In genomic region chr11:94314098-94314652, GRCm38 (mm10) we compare ENCODE assay signal across 30 mouse cellular contexts. TPM values are rescaled to one million over a fixed set of nuclear protein-coding genes. Genes with fewer than 3 reads are reported as not detected.
DNase-seq lines count a peak whose midpoint lies in the region; ATAC-seq and TF ChIP-seq lines count a peak whose summit lies in the region.
"Had no signal": no experiment of that assay in that cellular context is flagged by ENCODE, and none has a peak within 500 bp of the region (broad histone marks: within the 10 kb centered on the region; RNA-seq: fewer than 3 reads in every experiment).

No protein-coding gene starts in this region.

- no peak for TF ChIP-seq CTCF in heart, adult 2 months (IDR thresholded peaks at IDR 0.05)

- intact Hi-C loops in heart, adult 2 months (cut with DNase I), result no loop called here

- peaks cover 53% of the 10 kb centered on the region for H3K4me1 ChIP-seq in heart, embryonic 12.5 days (replicated peaks)
- H3K4me1 ChIP-seq in heart, adult 2 months (ENCODE audit: control insufficient read depth, insufficient read depth, low read length), result peaks cover 11% of the 10 kb centered on the region
- peaks cover 56% of the 10 kb centered on the region for H3K4me1 ChIP-seq in liver, embryonic 11.5 days (replicated peaks; ENCODE audit: control insufficient read depth, insufficient read depth, low read length)
- H3K4me1 ChIP-seq in liver, embryonic 13.5 days (replicated peaks), result peaks cover 83% of the 10 kb centered on the region

- no peaks in the 10 kb centered on the region for H3K27me3 ChIP-seq in heart, embryonic 12.5 days (replicated peaks)
- no peaks in the 10 kb centered on the region for H3K27me3 ChIP-seq in heart, adult 2 months (ENCODE audit: control insufficient read depth, insufficient read depth, low read length)
- H3K27me3 ChIP-seq in liver, embryonic 11.5 days (replicated peaks; ENCODE audit: control insufficient read depth, insufficient read depth, low read length), result no peaks in the 10 kb centered on the region
- H3K27me3 ChIP-seq in liver, embryonic 13.5 days, result no peaks in the 10 kb centered on the region
- H3K27me3 ChIP-seq: embryonic facial prominence, embryonic 12.5 days; kidney, embryonic 15.5 days; limb, embryonic 13.5 days; lung, embryonic 15.5 days; midbrain, embryonic 13.5 days; neural tube, embryonic 12.5 days; Patski had no signal

- no peak for TF ChIP-seq EP300 in heart, adult 2 months (IDR thresholded peaks at IDR 0.05; ENCODE audit: insufficient read depth, low read depth, low read length)

- ATAC-seq in heart, embryonic 12.5 days (ENCODE audit: insufficient number of reproducible peaks, low FRiP score), result no peak
- ATAC-seq in liver, embryonic 11.5 days (replicated peaks; ENCODE audit: low FRiP score), result peak; percentile 44
- ATAC-seq in liver, embryonic 13.5 days (ENCODE audit: low read depth), result peak; percentile 22; the same call in 1 of the 2 replicates
- ATAC-seq in megakaryocyte-erythroid progenitor cell, adult 5-6 weeks (replicated peaks; ENCODE audit: low FRiP score, low TSS enrichment, poor library complexity, severe bottlenecking), result peak; percentile 56
- ATAC-seq: CD4-positive, CD25-positive, alpha-beta regulatory T cell, adult 4 months; forebrain, postnatal 0 days; intestine, postnatal 0 days; midbrain, embryonic 13.5 days; Patski had no signal

- H3K4me3 ChIP-seq in heart, embryonic 12.5 days, result no peak overlapping the region
- no peak overlapping the region for H3K4me3 ChIP-seq in heart, adult 2 months
- no peak overlapping the region for H3K4me3 ChIP-seq in liver, embryonic 11.5 days (ENCODE audit: low read depth, low read length)
- H3K4me3 ChIP-seq in liver, embryonic 13.5 days (replicated peaks), result no peak overlapping the region
- H3K4me3 ChIP-seq: embryonic facial prominence, embryonic 12.5 days; kidney, embryonic 15.5 days; limb, embryonic 13.5 days; lung, embryonic 15.5 days; midbrain, embryonic 13.5 days; neural tube, embryonic 12.5 days had no signal

- no peak overlapping the region for H3K9ac ChIP-seq in heart, embryonic 12.5 days
- no peak overlapping the region for H3K9ac ChIP-seq in heart, adult 2 months (ENCODE audit: low read depth, low read length)
- H3K9ac ChIP-seq in liver, embryonic 11.5 days (ENCODE audit: low read depth, low read length), result no peak overlapping the region
- peak overlapping the region; percentile 42 for H3K9ac ChIP-seq in liver, embryonic 13.5 days
- H3K9ac ChIP-seq: embryonic facial prominence, embryonic 12.5 days; forebrain, postnatal 0 days; kidney, embryonic 15.5 days; limb, embryonic 13.5 days; lung, embryonic 15.5 days; midbrain, embryonic 13.5 days; neural tube, embryonic 12.5 days had no signal

- WGBS in heart, embryonic 12.5 days, result 28% methylated on average over 2 of the region's 2 CpGs
- 42% methylated on average over 2 of the region's 2 CpGs for WGBS in heart, adult 2 months
- WGBS in liver, embryonic 11.5 days, result 47% methylated on average over 2 of the region's 2 CpGs
- WGBS in liver, embryonic 13.5 days (ENCODE audit: insufficient replicate concordance), result 21% methylated on average over 2 of the region's 2 CpGs

- no peaks in the 10 kb centered on the region for H3K9me3 ChIP-seq in heart, embryonic 12.5 days (replicated peaks)
- H3K9me3 ChIP-seq in liver, embryonic 11.5 days (ENCODE audit: control insufficient read depth, low read length), result no peaks in the 10 kb centered on the region
- H3K9me3 ChIP-seq in liver, embryonic 13.5 days (replicated peaks), result no peaks in the 10 kb centered on the region
- H3K9me3 ChIP-seq: embryonic facial prominence, embryonic 12.5 days; kidney, embryonic 15.5 days; limb, embryonic 13.5 days; lung, embryonic 15.5 days; midbrain, embryonic 13.5 days; neural tube, embryonic 12.5 days had no signal

- H3K4me2 ChIP-seq in heart, embryonic 12.5 days, result peak overlapping the region; percentile 3; the same call in 1 of the 2 replicates
- peak overlapping the region; percentile 46 for H3K4me2 ChIP-seq in liver, embryonic 11.5 days
- peak overlapping the region; percentile 34 for H3K4me2 ChIP-seq in liver, embryonic 13.5 days
- H3K4me2 ChIP-seq: embryonic facial prominence, embryonic 12.5 days; kidney, embryonic 15.5 days; limb, embryonic 13.5 days; lung, embryonic 15.5 days; midbrain, embryonic 13.5 days; neural tube, embryonic 12.5 days had no signal

- no peak for DNase-seq in heart, adult 2 months
- no peak for DNase-seq in liver, embryonic 11.5 days (ENCODE audit: low spot score)
- no peak for DNase-seq in liver
- DNase-seq in liver, embryonic 13.5 days, result no peak
- no peak for DNase-seq in right cerebral cortex, postnatal 10 days (ENCODE audit: low spot score in 2 of 2)
- DNase-seq in neural tube, embryonic 10.5 days (ENCODE audit: extremely low spot score, low spot score), result no peak
- DNase-seq: adrenal gland, adult 2 months; cerebellum, adult 11 months; cerebellum, postnatal 10 days; forebrain, postnatal 0 days; gastrocnemius, postnatal 36 days; kidney, postnatal 36 days; right cerebral cortex, postnatal 25 days; thymus, postnatal 25 days had no signal

- H3K27ac ChIP-seq in heart, embryonic 12.5 days (ENCODE audit: poor library complexity, severe bottlenecking), result peak overlapping the region; percentile 57
- H3K27ac ChIP-seq in heart, adult 2 months, result no peak overlapping the region
- peak overlapping the region; percentile 26; the same call in 1 of the 2 replicates for H3K27ac ChIP-seq in liver, embryonic 11.5 days (ENCODE audit: low read depth, low read length)
- peak overlapping the region; percentile 66 for H3K27ac ChIP-seq in liver, embryonic 13.5 days
- H3K27ac ChIP-seq: embryonic facial prominence, embryonic 12.5 days; kidney, embryonic 15.5 days; limb, embryonic 13.5 days; lung, embryonic 15.5 days; macrophage; midbrain, embryonic 13.5 days; neural tube, embryonic 12.5 days had no signal

- peaks cover 12% of the 10 kb centered on the region for H3K36me3 ChIP-seq in heart, embryonic 12.5 days
- H3K36me3 ChIP-seq in heart, adult 2 months (ENCODE audit: control insufficient read depth, insufficient read depth, low read length), result peaks cover 70% of the 10 kb centered on the region
- no peaks in the 10 kb centered on the region for H3K36me3 ChIP-seq in liver, embryonic 11.5 days (ENCODE audit: control insufficient read depth, insufficient read depth, low read length)
- H3K36me3 ChIP-seq in liver, embryonic 13.5 days, result peaks cover 16% of the 10 kb centered on the region
- H3K36me3 ChIP-seq: midbrain, embryonic 13.5 days; neural tube, embryonic 12.5 days had no signal

- no peak for TF ChIP-seq POLR2A in heart, adult 2 months (IDR thresholded peaks at IDR 0.05; ENCODE audit: insufficient read depth, low read depth, low read length)

- peaks cover 16% of the 10 kb centered on the region for H3K79me2 ChIP-seq in heart, adult 2 months (replicated peaks; ENCODE audit: control insufficient read depth, insufficient read depth, low read length)

RNA-seq across cellular contexts. Expression of gene Luc7l3, which starts 7.6 kb away (rescaled TPM):
- polyA plus RNA-seq in heart, embryonic 12.5 days (2016; fragmentation: Nextera tagmentation; extraction: Ambion mirVana), result 82.0 and 84.6 TPM in 2 replicates
- total RNA-seq in heart, adult 2 months (2021), result 10 to 100 TPM; 32.1 to 36.0 TPM
- 8.1 and 17.2 TPM in 2 replicates for polyA plus RNA-seq in heart, adult 2 months (2012; rRNA removed)
- 90.6 and 97.6 TPM in 2 replicates for polyA plus RNA-seq in liver, embryonic 11.5 days (2014; fragmentation: Nextera tagmentation; extraction: Ambion mirVana)
- polyA plus RNA-seq in liver, embryonic 13.5 days (2015; fragmentation: Nextera tagmentation; extraction: Ambion mirVana), result 53.4 and 68.8 TPM in 2 replicates
- 184 and 223 TPM in 2 replicates for total RNA-seq in megakaryocyte-erythroid progenitor cell, adult 5-6 weeks (2014; fragmentation: Nextera tagmentation)
- total RNA-seq in megakaryocyte-erythroid progenitor cell, adult 5-6 weeks (2017), result 419 and 570 TPM in 2 replicates

RNA-seq across cellular contexts. Expression of gene Ankrd40, which starts 13.6 kb away (rescaled TPM):
- 54.2 and 54.6 TPM in 2 replicates for polyA plus RNA-seq in heart, embryonic 12.5 days (2016; fragmentation: Nextera tagmentation; extraction: Ambion mirVana)
- total RNA-seq in heart, adult 2 months (2021), result 100 to 1,000 TPM; 254 to 285 TPM
- 287 and 346 TPM in 2 replicates for polyA plus RNA-seq in heart, adult 2 months (2012; rRNA removed)
- 12.7 and 13.2 TPM in 2 replicates for polyA plus RNA-seq in liver, embryonic 11.5 days (2014; fragmentation: Nextera tagmentation; extraction: Ambion mirVana)
- polyA plus RNA-seq in liver, embryonic 13.5 days (2015; fragmentation: Nextera tagmentation; extraction: Ambion mirVana), result 5.2 and 5.5 TPM in 2 replicates
- total RNA-seq in megakaryocyte-erythroid progenitor cell, adult 5-6 weeks (2014; fragmentation: Nextera tagmentation), result 19.9 and 20.9 TPM in 2 replicates
- 41.5 and 44.8 TPM in 2 replicates for total RNA-seq in megakaryocyte-erythroid progenitor cell, adult 5-6 weeks (2017)

RNA-seq across cellular contexts. Expression of gene Gm21885, which starts 32.5 kb away (rescaled TPM):
- 0.35 TPM in 1 of 2 replicates, not detected in the other for polyA plus RNA-seq in heart, embryonic 12.5 days (2016; fragmentation: Nextera tagmentation; extraction: Ambion mirVana)
- under 1 TPM; 0.30 to 0.44 TPM for total RNA-seq in heart, adult 2 months (2021)
- not detected in 2 replicates for polyA plus RNA-seq in heart, adult 2 months (2012; rRNA removed)
- 0.40 TPM in 1 of 2 replicates, not detected in the other for polyA plus RNA-seq in liver, embryonic 11.5 days (2014; fragmentation: Nextera tagmentation; extraction: Ambion mirVana)
- polyA plus RNA-seq in liver, embryonic 13.5 days (2015; fragmentation: Nextera tagmentation; extraction: Ambion mirVana), result not detected in 2 replicates
- not detected in 2 replicates for total RNA-seq in megakaryocyte-erythroid progenitor cell, adult 5-6 weeks (2014; fragmentation: Nextera tagmentation)
- total RNA-seq in megakaryocyte-erythroid progenitor cell, adult 5-6 weeks (2017), result not detected in 2 replicates
- total RNA-seq: adrenal gland, adult 2 months; adrenal gland, postnatal 4 days; forebrain, postnatal 0 days; gastrocnemius, postnatal 36 days; left cerebral cortex, postnatal 14 days; monocyte, adult 5-6 weeks had no signal
- polyA plus RNA-seq: adrenal gland, adult 2 months; embryonic facial prominence, embryonic 12.5 days; forebrain, postnatal 0 days; kidney, embryonic 15.5 days; lung, embryonic 15.5 days; macrophage; midbrain, embryonic 13.5 days; neural tube, embryonic 12.5 days; Patski; spleen, adult 2 months had no signal
